Mouse (Mus musculus): ENCODE measurements around the gene Fanci.
A peak's percentile ranks its signal among the peaks of the same experiment; 100 is the strongest.

Fanci gene

DNA sequence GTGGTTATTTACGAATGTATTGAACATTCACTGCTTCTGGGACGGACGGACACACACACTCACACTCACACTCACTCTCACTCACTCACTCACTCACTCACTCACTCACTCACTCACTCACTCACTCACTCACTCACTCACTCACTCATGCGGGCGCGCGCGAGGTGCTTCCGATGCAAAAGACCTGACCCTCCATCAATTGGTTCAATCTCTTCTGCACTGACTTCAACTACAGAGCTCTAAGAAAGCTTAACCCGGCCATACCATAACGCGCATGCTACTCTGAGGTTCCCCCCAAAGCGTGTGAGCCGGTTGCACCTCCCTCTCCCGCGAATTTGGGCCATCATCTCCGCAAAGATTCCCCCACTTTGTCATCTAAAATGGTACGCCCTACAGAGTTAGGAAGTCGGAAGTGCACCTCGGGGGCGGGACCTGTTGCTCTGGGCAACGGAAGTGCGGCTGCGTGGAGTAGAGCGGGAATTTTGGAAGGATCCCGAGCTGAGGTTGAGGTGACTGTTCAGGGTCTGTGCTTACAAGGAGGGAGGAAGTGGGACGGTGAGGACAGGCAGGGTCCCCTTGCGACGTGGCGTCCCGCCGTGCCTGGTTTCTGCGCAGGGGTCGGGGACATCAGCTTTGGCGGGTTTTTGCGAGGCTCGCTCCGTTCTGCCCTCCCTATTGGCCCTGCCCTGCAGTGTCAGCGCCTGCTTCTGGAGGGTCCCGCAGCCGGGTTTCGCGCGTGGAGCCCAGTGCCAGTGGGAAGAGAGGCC lies at the start of gene Fanci:
Gene Fanci, plus strand, starts transcription at position 47 of the 767 bp plus-strand sequence.
- peak; percentile 86 to 97 for DNase-seq (ENCODE audit: low spot score in 2 of 2)

DNA sequence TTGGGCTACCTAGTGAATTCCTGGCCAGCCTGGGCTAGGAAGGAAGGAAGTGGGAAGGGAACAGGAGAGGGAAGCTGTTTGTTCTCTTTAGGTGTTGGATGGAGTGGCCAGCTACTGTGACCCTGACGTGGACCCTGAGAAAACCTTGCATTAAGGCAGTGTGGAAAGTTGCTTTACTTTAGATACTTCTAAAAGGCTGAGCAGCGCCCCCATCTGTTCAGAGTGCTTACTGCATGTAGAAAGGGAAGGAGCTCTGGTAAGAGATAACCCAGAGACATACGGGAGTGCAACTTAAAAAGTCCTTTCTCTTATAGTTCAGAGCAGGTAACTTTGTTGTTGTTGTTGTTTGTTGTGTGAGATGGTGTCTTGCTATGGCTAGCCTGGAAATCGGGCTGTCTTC lies 45.8 kb upstream of the Fanci start:
- peak; percentile 33 to 60 for DNase-seq (ENCODE audit: low spot score in 2 of 2)

DNA sequence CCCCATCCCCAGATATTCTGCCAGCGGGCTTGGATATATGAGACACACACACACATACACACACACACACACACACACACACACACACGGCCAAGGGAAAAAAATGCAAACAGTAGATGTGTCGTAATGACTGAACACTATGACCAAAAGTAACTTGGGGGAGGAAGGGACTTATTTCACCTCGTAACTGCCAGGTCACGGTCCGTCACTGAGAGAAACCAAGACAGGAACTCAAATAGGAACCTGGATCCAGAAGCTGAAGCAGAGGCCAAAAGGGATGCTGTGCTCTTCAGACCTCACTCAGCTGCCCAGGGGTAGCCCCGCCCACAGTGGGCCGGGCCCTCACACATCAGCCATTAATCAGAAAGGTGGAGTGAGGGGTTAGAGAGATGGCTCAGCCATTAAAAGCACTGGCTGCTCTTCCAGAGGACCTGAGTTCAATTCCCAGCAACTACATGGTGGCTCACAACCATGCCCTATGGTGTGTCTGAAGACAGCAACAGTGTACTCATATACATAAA lies 45.1 kb upstream of the Fanci start:
- no peak for DNase-seq (ENCODE audit: low spot score in 2 of 2)

DNA sequence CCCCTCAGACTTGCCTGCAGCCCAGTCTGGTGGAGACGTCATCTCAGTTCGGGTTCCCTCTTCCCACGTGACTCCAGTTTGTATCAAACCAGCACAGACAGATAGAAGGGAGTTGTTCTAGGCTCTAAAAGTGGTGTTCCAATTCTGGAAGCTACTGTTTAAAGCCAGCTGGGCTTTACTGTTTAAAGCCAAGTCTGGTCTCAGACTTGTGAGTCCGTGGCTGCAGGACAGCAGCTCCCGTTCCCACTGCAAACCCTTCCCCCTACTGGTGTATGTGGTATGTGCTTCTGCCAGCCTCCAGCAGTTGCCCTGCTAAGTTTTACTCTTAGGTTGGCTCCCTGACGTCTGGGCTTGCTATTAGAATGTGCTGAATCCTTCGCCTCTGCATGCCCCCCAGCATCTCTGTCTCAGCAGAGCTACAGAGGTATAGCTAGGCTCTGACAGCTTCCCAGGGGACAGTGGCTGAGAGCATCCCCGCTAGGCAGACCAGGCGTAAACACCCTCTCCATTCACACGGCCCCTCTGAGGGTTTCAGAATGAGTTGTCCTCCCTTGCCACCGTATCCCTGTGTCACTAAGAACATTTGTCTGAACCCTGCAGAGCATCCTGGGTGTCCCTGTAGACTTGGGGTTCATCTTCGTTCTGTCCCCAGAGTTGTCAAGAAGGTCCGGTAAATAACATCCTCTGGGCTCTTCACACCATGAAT lies 44.5 kb upstream of the Fanci start:
- DNase-seq (ENCODE audit: low spot score in 2 of 2), result no peak

DNA sequence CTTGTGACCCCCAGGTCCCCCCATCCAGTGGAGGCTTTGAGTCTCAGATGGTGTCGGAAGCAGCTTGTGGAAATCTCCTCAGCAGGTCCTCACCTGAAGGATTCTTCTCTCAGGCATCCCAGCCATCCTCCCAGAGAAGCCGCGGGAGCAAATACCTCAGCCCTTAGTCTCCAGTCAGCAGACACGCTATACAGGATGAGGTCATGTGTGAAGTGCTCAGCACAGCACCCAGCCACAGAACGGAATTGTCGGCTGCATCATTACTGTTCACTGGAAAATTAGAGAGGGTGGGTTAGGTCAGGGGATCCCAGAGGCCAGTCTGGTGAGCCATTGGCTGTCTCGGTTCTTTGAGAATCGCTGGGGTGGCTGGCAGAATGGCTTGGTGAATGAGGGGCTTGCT lies 42.9 kb upstream of the Fanci start:
- no peak for DNase-seq (ENCODE audit: low spot score in 2 of 2)

DNA sequence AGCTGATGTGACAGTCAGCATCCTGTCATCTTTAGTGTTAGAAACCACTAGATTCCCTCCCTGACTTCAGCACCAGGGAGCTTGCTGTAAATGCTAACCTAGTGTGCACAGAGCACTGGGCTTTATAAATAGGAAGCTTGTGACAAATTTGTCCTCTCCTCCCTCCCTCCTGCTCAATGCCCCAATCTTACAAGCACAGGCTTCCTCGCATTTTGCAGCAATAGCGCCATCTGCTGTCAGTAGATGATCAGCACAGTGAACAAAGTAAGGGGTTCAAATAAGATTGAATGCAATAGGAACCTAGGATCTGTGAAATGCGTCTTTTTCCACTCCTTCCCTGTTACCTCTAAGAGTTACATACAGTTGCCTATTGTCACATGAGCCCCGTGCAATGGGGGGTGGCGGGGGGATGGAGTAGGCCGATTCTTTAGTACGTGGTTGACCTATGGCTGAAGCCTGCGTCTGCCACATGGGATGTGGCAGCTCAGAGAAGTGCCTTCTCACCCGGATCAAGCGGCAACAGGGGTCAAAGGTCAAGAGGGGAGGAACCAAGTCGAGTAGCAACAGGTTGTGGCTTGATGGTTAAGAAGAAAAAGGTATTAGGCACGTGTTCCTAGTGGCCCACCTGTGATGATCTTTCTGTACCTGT lies 41.9 kb upstream of the Fanci start:
- DNase-seq (ENCODE audit: low spot score in 2 of 2), result peak; percentile 41 to 79

DNA sequence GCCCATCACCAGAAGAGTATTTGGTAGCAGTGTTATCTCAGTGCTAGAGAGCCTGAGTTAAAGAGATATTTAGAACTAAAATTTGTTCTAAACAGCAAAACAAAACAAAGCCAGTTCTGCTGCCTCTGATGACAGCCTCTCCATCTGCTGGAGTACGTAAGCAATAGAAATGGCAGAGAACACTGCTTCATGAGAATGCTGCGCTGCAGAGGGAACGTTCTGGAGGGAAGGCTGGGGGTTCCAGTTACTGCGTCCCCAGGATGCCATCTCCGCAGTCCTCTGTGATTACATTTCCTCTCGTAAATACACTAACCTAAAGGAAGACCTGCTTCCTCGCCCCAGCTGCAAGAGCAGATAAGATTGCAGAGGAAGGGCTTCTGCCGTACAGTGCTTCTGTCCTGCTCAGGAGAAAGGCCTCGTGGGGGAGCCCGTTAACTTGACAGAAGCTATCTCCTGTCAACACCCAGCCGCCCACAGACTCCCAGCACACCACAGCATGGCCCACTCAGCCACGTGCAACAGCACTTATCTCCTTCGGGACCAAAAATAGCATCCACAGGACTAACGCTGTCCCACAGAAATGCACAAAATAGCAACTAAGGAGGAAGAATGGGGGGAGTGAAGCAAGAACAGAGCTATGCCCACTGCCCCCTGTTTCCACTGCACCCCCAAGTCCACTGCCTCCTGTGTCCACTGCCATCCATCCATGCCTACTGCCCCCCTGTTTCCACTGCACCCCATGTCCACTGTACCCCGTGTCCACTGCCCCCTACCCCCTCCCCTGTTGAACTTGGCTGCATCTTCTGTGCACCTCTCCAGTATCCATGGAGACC lies 33.2 kb upstream of the Fanci start:
- DNase-seq (ENCODE audit: low spot score in 2 of 2), result peak; percentile 67 to 70

DNA sequence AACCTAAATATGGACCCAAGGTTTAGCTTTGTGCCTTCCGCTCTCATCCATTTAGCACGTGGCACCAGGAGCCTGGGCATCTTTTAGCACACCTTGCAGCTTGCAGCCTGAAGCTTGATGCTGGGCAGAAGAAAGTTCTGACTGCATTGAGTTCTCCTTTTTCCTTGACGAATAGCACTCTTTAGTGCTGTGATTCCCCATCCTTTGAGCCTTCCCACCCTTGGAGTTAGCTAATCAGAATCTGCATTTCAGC lies 32.6 kb upstream of the Fanci start:
- no peak for DNase-seq (ENCODE audit: low spot score in 2 of 2)

DNA sequence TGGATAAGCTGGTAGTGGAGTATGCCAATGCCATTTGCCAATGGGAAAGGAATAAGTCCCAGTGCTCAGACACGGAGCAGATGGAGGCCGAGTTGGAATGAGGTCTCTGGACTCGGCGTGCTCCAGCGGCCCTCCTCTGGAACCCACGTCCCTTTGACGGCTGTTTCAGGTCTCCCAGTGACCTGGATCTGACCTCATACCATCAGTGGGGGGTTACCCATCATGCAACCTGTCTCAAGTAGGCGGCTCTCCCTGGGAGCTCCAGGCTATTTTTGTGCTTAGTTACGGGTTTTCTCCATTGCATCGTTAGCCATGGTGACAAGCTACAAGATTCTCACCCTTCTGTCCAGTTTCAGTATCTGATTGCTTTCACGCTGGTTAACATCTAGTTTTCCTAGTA lies 31.7 kb upstream of the Fanci start:
- DNase-seq (ENCODE audit: low spot score in 2 of 2), result no peak

DNA sequence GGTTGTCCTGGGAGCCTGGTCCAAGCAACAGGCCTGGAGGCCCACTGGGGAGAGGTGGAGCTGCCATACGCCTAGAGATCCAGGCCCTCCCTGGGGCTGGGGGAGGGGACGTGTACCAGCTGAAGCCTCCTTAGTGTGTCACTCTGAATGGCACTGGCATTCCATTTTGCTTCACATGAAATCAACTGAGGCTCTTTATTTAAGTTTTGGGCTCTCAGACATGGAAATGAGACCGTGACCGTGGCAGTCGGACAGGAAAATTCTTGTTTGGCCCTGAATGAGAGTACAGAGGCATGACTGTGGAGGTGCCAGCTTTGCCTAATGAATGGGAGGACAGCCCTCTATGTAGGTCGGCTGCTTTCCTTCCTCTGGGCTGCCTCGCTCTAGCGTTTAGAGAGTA lies 29.5 kb upstream of the Fanci start:
- peak in 1 of 2 experiments; percentile 22 for DNase-seq (ENCODE audit: low spot score in 2 of 2)

DNA sequence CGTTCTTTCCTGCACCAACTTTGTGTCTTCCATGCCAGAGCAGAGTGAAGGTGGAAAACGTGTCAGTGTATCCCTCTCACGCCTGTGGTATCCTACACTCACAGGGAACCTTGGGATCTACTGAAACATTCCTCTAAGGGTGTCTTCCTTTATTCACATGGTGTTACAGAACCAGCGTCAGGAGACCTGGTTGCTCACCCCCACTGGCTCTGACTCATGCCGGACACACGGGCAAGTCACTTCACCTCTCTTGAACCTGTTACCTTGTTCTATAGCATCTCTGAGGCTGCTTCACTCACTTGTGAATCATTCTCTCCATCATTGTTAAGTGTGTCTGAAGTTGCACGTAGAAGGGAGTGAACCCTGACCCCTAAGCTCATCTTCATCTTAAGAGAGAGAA lies 28.9 kb upstream of the Fanci start:
- no peak for DNase-seq (ENCODE audit: low spot score in 2 of 2)

DNA sequence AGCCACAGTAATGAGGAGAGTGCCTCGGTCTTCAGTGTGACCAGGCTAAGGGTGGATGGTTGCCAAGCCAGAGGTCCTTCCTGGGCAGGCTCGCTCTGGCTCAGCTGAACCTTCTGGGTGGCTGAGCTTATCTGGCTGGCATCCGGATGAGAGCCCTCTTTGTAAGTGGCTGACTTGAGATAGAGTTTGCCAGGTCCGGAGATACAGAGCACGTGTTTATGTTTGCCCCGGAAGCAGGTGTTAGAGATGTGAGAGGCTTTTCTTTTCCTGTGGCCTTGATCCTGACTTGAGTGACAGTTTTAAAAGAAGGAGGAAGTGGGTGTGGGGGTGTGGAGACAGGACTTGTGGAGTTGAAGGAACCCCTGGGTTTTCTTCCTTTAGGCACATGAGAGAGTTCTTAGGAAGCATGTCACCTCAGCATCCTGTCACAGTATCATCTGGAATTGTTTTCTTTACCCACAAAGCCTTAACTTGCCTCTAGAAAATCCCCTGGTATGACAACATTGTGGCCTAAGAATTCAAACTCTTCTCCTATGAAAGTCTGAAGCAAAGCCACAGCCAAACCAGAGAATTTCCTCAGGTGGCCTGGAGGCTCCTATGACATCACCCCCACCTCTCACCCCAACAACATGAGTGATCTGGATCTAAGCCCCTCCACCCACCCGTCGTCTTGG lies 28.2 kb upstream of the Fanci start:
- peak; percentile 73 to 77 for DNase-seq (ENCODE audit: low spot score in 2 of 2)

DNA sequence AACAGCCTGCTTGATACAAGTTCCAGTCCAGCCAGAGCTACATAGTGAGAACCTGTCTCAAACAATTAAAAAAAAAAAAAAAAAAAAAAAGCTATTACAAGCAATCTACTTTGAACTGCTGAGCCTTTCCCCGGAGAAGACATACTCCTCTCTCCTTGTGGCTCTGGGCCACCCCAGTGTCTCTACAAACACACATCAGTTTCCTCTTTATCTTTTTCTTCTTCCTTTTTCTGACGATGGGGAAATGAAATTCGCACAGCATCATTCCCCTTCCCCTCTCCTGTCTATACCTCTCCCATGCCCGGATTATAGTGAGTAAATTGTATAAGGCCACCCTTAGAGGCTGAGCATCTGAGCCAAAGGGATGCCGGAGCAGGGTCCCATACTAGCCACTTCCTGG lies 23.1 kb upstream of the Fanci start:
- no peak for DNase-seq (ENCODE audit: low spot score in 2 of 2)

DNA sequence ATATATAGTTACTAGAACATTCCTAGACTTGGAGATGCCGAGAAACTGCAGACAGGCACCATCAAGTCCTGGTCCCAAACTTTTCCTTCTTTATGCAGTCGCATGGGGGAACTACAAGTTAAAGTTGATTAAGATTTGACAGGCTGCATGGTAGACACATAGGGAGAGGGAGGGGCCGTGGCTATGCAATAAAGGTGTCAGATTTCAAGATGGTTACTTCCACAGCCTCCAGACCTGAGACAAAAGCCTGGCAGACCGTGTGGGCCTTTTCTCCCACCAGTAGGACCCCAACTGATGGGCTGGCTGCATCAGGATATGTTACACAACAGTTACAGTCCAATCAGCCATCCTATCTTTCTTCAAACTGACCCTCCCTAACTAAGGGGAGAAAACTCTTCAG lies 22.3 kb upstream of the Fanci start:
- no peak for DNase-seq (ENCODE audit: low spot score in 2 of 2)

DNA sequence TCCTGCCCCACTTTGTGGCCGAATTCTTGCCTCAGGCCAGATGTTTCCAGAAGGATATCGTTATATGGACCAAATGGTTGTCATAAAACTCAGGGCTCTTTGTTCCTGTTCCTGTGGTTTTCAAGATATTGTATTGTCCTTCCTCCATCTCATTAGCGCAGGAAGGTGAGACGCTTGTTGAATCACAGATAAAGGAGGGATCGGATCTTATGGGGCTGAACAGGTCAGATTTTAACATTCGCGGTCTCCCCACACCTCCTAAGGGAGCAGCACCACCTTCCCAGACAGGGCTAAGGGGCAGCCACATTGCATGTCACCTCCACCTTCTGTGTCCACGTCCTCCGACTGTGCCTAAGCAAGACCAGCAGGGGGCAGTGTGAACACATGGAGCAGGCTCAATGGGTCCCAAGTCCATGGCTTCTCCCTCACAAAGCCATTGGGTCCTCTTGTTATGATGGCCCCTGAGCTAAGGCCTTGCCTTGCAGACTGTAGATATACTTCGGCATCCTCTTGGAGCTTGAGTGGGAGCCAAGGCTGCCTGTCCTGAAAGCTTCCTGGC lies 20.3 kb upstream of the Fanci start:
- peak; percentile 71 to 91 for DNase-seq (ENCODE audit: low spot score in 2 of 2)

DNA sequence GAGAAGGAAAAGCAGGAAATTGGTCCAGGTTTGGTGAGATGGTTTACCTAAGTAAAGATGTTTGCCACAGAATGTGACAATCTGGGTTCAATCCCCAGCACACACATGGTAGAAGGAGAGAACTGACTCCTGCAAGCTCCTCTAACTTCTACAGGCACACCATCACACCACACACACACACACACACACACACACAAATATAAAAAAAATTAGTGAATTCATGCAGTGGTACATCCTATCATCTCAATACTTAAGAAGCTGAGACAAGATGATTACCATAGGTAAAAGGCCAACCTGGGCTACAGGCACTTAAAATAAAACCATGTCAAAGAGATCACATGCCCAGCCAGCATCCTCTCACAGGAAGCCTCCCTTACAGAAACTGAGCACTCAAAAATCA lies 17.7 kb upstream of the Fanci start:
- DNase-seq (ENCODE audit: low spot score in 2 of 2), result no peak

DNA sequence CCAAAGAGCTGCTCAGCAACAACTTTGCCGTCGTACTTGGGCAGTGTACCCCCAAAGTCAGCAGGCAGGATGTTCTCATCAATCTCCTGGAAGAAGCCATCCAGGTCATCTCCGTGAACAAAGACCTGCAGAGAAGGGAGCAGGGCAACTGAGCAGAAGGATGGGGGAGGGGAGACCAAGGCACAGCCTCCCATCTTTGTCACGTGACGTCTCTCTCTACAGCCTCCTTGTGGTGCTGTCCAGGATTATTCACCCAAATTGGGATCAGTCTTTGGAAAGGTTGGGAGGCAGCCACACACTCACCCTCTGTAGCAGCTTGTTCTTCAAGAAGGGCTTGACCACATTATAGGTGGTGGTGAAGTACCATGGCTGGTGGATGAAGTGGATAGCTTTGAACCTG lies 16.1 kb upstream of the Fanci start:
- DNase-seq (ENCODE audit: low spot score in 2 of 2), result no peak

DNA sequence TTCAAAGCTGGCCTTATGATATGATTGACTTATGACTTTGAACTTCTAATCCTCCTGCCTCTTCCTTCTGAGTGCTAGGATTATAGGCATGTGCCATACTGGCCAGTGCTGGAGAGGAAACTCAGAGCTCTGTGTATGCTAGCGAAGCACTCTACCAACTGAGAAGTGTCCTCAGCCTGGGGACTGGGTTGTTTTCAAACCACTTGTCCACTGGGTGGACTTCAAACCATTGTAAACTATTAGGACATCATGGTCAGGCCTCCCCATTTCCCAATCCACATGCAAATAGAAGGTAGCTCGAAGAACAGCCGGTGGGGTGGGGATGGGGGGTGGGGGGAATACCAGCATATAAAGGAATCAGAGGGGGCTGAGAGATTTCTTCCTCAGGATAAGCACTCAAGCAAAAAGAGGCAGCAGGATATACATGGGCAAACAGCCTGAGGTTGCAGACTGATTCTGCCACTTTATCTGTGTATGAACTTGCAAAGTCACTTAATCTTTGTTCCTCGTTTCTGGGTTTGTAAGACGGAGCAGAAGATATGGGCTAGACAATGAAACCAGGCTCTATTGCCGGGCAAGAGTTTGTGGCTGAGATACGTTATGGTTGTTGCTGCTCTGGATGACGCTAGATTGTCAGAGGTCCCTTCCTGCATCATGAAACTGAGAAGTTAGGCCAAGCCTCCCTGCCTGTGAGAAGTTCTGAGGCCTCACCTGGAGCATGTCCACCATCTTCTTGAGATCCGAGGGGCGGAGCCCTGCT lies 15.0 kb upstream of the Fanci start:
- DNase-seq (ENCODE audit: low spot score in 2 of 2), result no peak

DNA sequence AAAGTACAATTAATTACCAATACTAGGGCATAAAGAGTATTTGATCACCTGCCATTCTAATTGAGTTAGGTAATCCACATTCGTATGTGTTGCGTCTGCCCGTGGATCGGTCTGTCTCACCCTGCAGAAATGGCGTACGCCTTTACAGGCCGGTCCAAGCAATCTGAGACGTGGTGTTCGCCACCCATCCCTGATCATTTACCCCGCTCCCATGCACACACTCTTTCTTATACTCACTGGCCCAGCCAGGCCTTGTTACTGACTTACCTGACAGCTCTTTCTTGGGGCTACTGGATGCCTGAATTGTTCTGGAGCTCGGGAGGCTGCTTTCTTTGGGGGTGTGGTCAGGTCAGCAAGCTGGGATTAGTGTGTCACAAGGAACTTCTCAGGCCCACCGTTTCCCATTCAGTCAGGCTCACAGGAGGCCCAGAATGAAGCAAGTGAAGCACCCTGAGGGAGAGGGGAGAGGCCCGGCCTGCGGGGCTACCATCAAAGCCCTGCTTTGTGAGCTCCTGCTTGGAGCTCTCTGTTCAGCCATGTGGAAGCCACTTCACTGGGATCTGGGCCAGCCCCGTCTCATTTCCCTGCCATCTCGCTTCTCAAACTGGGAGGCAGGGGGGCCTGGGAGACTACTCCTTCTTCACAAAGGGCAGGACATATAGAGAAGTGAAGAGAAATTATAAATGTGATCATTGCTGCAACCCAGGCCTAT lies 5.2 kb upstream of the Fanci start, which contains the start of gene Rlbp1:
Gene Rlbp1, minus strand, starts transcription at position 627 of the 712 bp plus-strand sequence.
- DNase-seq (ENCODE audit: low spot score in 2 of 2), result no peak

DNA sequence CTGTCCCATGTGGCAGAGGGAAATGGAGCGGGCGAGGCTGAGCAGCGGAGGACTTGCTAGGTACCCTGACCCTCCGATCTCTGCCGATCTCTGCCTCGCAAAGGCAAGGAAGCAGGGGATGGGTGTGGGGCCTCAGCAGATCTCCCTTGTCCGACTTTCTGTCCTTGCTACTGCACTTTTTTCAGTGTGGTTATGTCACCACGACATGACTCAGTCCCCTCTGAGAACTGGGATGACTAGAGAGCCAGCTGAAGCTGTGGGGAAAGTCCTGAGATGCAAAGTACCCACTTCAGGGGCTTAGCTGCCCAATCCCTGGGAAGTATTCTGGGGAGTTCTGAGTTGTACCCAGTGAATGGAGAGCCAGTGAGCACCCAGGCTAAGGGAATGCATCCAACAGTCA lies 4.6 kb upstream of the Fanci start:
- DNase-seq (ENCODE audit: low spot score in 2 of 2), result no peak

Data from thymus, postnatal 10 days (tissue).